Mouse (Mus musculus): ENCODE data around the gene Gimap9. TPM values are rescaled to one million over a fixed set of nuclear protein-coding genes. Genes with fewer than 3 reads are reported as not detected.

Gimap9 gene
- total RNA-seq, 2 experiments from 2014 or later = 0.83 to 1.4 TPM

GRCm38 (mm10) chr6:48725476-48725875 lies 49.5 kb downstream of the Gimap9 start:
- intact Hi-C loops (cut with DNase I) = no loop called here
- DNase-seq (ENCODE audit: low spot score in 2 of 2) = peak; percentile 9 to 51

DNA sequence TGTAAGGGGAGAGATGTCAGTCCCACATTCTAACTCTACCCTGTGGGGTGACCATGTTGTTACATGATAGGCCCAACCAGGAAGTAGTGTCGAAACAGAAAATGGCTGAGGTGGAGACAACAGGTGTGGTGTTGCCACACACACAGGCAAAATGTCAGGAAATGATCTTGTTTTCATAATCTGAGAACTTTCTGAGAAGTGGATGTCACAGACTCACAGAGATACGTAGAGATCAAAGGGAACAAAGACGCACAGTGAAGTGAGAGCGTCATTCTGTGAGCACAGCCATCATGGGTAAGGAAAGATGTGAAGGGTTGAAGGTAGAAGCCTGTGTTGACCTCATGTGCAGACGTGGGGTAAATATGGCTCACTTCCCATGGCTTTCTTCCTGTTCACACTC lies 51.8 kb downstream of the Gimap9 start:
- intact Hi-C loops (cut with DNase I) = no loop called here
- no peak for DNase-seq (ENCODE audit: low spot score in 2 of 2)

Other genes starting within 250 kb of the Gimap9 start
- gene Zfp467, start 230.3 kb upstream of the Gimap9 start, total RNA-seq (2021) = 10 to 100 TPM; 15.8 to 21.2 TPM
- under 1 TPM; 0.59 to 0.64 TPM for gene Sspo, start 227.9 kb upstream of the Gimap9 start, total RNA-seq (2021)
- 100 to 1,000 TPM; 520 to 530 TPM for gene Atp6v0e2, start 138.5 kb upstream of the Gimap9 start, total RNA-seq (2021)
- gene Lrrc61, start 121.3 kb upstream of the Gimap9 start, total RNA-seq (2021) = 10 to 100 TPM; 29.0 to 30.6 TPM
- gene Rarres2, start 103.3 kb upstream of the Gimap9 start, total RNA-seq (2021) = 10 to 100 TPM; 10.3 to 10.9 TPM
- gene Gm45021, start 86.5 kb upstream of the Gimap9 start, total RNA-seq (2021) = not detected
- 10 to 100 TPM; 34.0 to 36.7 TPM for gene Repin1, start 82.2 kb upstream of the Gimap9 start, total RNA-seq (2021)
- not detected for gene Gm44965, start 82.2 kb upstream of the Gimap9 start, total RNA-seq (2021)
- gene Zfp775, start 74.1 kb upstream of the Gimap9 start, total RNA-seq (2021) = 1 to 10 TPM; 6.0 to 7.4 TPM
- gene AI854703, start 49.4 kb upstream of the Gimap9 start, total RNA-seq (2021) = 10 to 100 TPM; 15.6 to 18.4 TPM
- gene Gimap8, start 28.9 kb upstream of the Gimap9 start, total RNA-seq (2021) = under 1 TPM; 0.97 to 0.99 TPM
- under 1 TPM; 0.40 to 0.90 TPM for gene Gimap4, start 8.4 kb downstream of the Gimap9 start, total RNA-seq (2021)
- gene Gimap6, start 32.1 kb downstream of the Gimap9 start, total RNA-seq (2021) = 1 to 10 TPM; 6.4 to 6.5 TPM
- gene Gm28053, start 42.5 kb downstream of the Gimap9 start, total RNA-seq (2021) = 1 to 10 TPM in 1 of 2 experiments, not detected in 1; 1.4 TPM
- gene Gimap7, start 42.5 kb downstream of the Gimap9 start, total RNA-seq (2021) = not detected
- gene Gimap1, start 62.9 kb downstream of the Gimap9 start, total RNA-seq (2021) = 1 to 10 TPM; 2.2 TPM
- gene Gimap5, start 70.1 kb downstream of the Gimap9 start, total RNA-seq (2021) = 1 to 10 TPM in 1 of 2 experiments, under 1 TPM in 1; 0.77 to 1.5 TPM
- gene Gimap3, start 94.7 kb downstream of the Gimap9 start, total RNA-seq (2021) = not detected
- gene Tmem176a, start 164.8 kb downstream of the Gimap9 start, total RNA-seq (2021) = 10 to 100 TPM; 20.4 to 23.8 TPM
- gene Tmem176b, start 165.4 kb downstream of the Gimap9 start, total RNA-seq (2021) = 10 to 100 TPM; 45.7 to 47.3 TPM
- not detected for gene Aoc1, start 196.8 kb downstream of the Gimap9 start, total RNA-seq (2021)